12 mouse cellular contexts compared by ENCODE assay signal in genomic region chr17:67127530-67127929, GRCm38 (mm10).
DNase-seq lines count a peak whose midpoint lies in the region; ATAC-seq lines count a peak whose summit lies in the region.
"Had no signal": no experiment of that assay in that cellular context is flagged by ENCODE, and none has a peak within 500 bp of the region (broad histone marks: within the 10 kb centered on the region; RNA-seq: fewer than 3 reads in every experiment).

No protein-coding gene starts in this region.

- intact Hi-C loops in gastrocnemius, postnatal 36 days (cut with DNase I): loop anchor here (5.0 kb wide), 1 partner anchor 45 kb away; no protein-coding TSS in a partner anchor

- H3K9me3 ChIP-seq in embryonic facial prominence, embryonic 14.5 days (ENCODE audit: control insufficient read depth, low read length): no peaks in the 10 kb centered on the region
- H3K9me3 ChIP-seq in embryonic facial prominence, embryonic 10.5 days: no peaks in the 10 kb centered on the region
- H3K9me3 ChIP-seq: liver, embryonic 13.5 days had no signal

- no peak for ATAC-seq in embryonic facial prominence, embryonic 14.5 days (ENCODE audit: low read depth)

- no peak overlapping the region for H3K4me2 ChIP-seq in embryonic facial prominence, embryonic 14.5 days (ENCODE audit: low read depth, low read length)
- H3K4me2 ChIP-seq: heart, embryonic 11.5 days; liver, embryonic 13.5 days; midbrain, embryonic 11.5 days had no signal

- H3K27ac ChIP-seq in embryonic facial prominence, embryonic 14.5 days (replicated peaks; ENCODE audit: low read depth, low read length): 0 out of 2 replicates have a peak overlapping the region, but pooled peaks have one; percentile 8
- no peak overlapping the region for H3K27ac ChIP-seq in embryonic facial prominence, embryonic 10.5 days (replicated peaks)
- H3K27ac ChIP-seq: liver, embryonic 13.5 days had no signal

- no peak overlapping the region for H3K4me3 ChIP-seq in embryonic facial prominence, embryonic 14.5 days (ENCODE audit: low read depth, low read length)
- no peak overlapping the region for H3K4me3 ChIP-seq in embryonic facial prominence, embryonic 10.5 days
- H3K4me3 ChIP-seq: liver, embryonic 13.5 days had no signal

- no peaks in the 10 kb centered on the region for H3K27me3 ChIP-seq in embryonic facial prominence, embryonic 14.5 days (replicated peaks; ENCODE audit: control insufficient read depth, insufficient read depth, low read length)
- no peaks in the 10 kb centered on the region for H3K27me3 ChIP-seq in embryonic facial prominence, embryonic 10.5 days (replicated peaks; ENCODE audit: low read depth, poor library complexity, severe bottlenecking)
- H3K27me3 ChIP-seq: liver, embryonic 13.5 days had no signal

- DNase-seq in embryonic facial prominence, embryonic 14.5 days (ENCODE audit: low spot score): peak; percentile 27
- no peak for DNase-seq in embryonic facial prominence, embryonic 10.5 days (ENCODE audit: low spot score)
- DNase-seq in lung, postnatal 10 days: peak; percentile 53
- DNase-seq in lung, postnatal 14 days: no peak
- peak; percentile 63 for DNase-seq in layer of hippocampus, adult 9-10 months (ENCODE audit: low spot score)
- DNase-seq in right cerebral cortex, postnatal 25 days: peak; percentile 28
- DNase-seq in gastrocnemius, postnatal 36 days: no peak
- no peak for DNase-seq in ovary, adult 18-20 months (ENCODE audit: low spot score)
- DNase-seq: liver, embryonic 13.5 days; thymus, postnatal 14 days had no signal

- no peak overlapping the region for H3K9ac ChIP-seq in embryonic facial prominence, embryonic 14.5 days (ENCODE audit: low read depth, low read length)
- H3K9ac ChIP-seq: liver, embryonic 13.5 days had no signal

- H3K36me3 ChIP-seq in embryonic facial prominence, embryonic 14.5 days (ENCODE audit: control insufficient read depth, insufficient read depth, low read length): no peaks in the 10 kb centered on the region
- H3K36me3 ChIP-seq in embryonic facial prominence, embryonic 10.5 days (replicated peaks): no peaks in the 10 kb centered on the region
- H3K36me3 ChIP-seq: liver, embryonic 13.5 days had no signal

- 60% methylated on average over 7 of the region's 7 CpGs for whole genome bisulfite sequencing in embryonic facial prominence, embryonic 14.5 days
- WGBS in embryonic facial prominence, embryonic 10.5 days: 81% methylated on average over 7 of the region's 7 CpGs

- H3K4me1 ChIP-seq in embryonic facial prominence, embryonic 14.5 days (ENCODE audit: control insufficient read depth, insufficient read depth, low read length): peaks cover 13% of the 10 kb centered on the region
- H3K4me1 ChIP-seq in embryonic facial prominence, embryonic 10.5 days: peaks cover 13% of the 10 kb centered on the region; the same call in 1 of the 2 replicates
- H3K4me1 ChIP-seq: liver, embryonic 13.5 days had no signal

Comparison
In these comparisons a context has a peak if more than half of its experiments do, and no peak if none do; other contexts are left out.
1. DNase-seq: peak in embryonic facial prominence, embryonic 14.5 days (single experiment), lung, postnatal 10 days (single experiment), layer of hippocampus, adult 9-10 months (single experiment) and right cerebral cortex, postnatal 25 days (single experiment); none in embryonic facial prominence, embryonic 10.5 days (single experiment), lung, postnatal 14 days (single experiment), gastrocnemius, postnatal 36 days (0 of 2) and ovary, adult 18-20 months (single experiment).